Mouse (Mus musculus) bone marrow, adult 2 months (tissue): ENCODE data around the gene Wfdc3.

Source experiments
- CTCF ChIP-seq: fragments of 200-500 bp; IDR thresholded peaks from 2 replicates; pipeline ENCODE4 v1.5.1; 2011; ENCODE audit warnings: low read length, control low read depth; ENCODE audit not compliant: control insufficient read depth, insufficient read depth
- POLR2A ChIP-seq: fragments of 200-500 bp; IDR thresholded peaks from 2 replicates; pipeline ENCODE4 v1.6.1; 2011; ENCODE audit warnings: low read depth, mild to moderate bottlenecking, control low read depth, low read length, borderline replicate concordance; ENCODE audit not compliant: control insufficient read depth

DNA sequence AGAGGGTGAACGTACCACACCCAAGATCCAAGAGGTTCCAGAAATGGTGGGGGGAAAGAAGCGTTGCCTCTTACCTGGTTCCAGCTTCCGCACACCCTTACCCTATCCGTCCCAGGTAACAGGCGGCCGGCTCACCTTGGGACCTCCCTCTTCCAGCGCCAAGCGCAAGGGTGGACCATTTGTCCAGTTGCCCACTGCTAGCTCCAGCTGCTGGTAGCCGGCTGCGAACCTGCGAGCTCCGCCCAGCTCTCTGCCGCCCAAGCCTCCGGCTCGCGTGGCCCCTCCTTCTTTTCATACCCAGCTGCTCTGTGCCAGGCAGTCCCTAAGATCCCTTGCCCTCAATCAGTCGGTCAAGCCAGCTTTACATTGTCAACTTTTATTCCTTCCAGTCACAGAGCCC, 31.1 kb upstream of the Wfdc3 start:
- TF ChIP-seq CTCF (no peak), POLR2A (no peak)
